Mouse (Mus musculus) bone marrow, adult 2 months (tissue): ENCODE data around the gene Iqch.

Experiments used
- CTCF ChIP-seq: fragments of 200-500 bp; IDR thresholded peaks from 2 replicates; pipeline ENCODE4 v1.5.1; 2011; ENCODE audit warnings: low read length, control low read depth; ENCODE audit not compliant: control insufficient read depth, insufficient read depth
- POLR2A ChIP-seq: fragments of 200-500 bp; IDR thresholded peaks from 2 replicates; pipeline ENCODE4 v1.6.1; 2011; ENCODE audit warnings: low read depth, mild to moderate bottlenecking, control low read depth, low read length, borderline replicate concordance; ENCODE audit not compliant: control insufficient read depth

DNA sequence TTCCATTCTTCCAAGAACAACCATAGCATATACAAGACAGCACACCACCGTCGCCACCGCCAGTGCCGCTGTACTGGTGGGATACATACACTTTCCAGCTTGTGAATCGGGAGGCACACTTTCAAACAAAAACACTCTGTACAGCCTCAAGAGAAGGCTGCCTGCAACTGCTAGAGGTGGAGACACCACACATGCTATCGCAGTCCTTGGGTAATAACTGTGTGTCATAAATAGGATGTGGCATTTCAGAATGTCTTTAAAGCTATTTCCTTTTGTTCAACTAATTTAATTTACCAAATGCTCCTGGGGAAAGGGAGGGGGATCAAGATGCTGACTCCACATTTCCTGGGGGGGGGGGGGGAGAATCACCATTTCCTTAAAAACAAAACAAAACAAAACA is 34.0 kb downstream of the Iqch start:
- TF ChIP-seq CTCF (no peak), POLR2A (no peak)
